Mouse (Mus musculus) spleen, adult 10 weeks (tissue): ENCODE results near the gene Dpp4. TPM values are rescaled to one million over a fixed set of nuclear protein-coding genes. Genes with fewer than 3 reads are reported as not detected.

Experiments used
- polyA plus RNA-seq: library from polyadenylated mRNA; stranded (reverse); fragments of 350-450 nt; fragmentation: Illumina TruSeq; extraction: RNeasy Lipid Tissue Mini Kit (QIAGEN cat#74804); gene quantifications from one replicate; pipeline ENCODE4 v1.2.3, GENCODE M21; 2015; ENCODE audit warnings: low replicate concordance; ENCODE audit not compliant: insufficient read depth

The Dpp4 gene
- polyA plus RNA-seq, result 94.1 TPM

GRCm38 (mm10) chr2:62412081-62412821 lies at the start of gene Dpp4:
Dpp4 (minus strand) TSS chr2:62412231.

Other genes starting within 250 kb of the Dpp4 start
- not detected for gene Gcg, start 71.4 kb upstream of the Dpp4 start, polyA plus RNA-seq
- 2.1 TPM for gene Fap, start 161.8 kb upstream of the Dpp4 start, polyA plus RNA-seq
- 19.3 TPM for gene Ifih1, start 234.0 kb upstream of the Dpp4 start, polyA plus RNA-seq